Mouse (Mus musculus): Measurements from ENCODE around the gene Miox. TPM values are rescaled to one million over a fixed set of nuclear protein-coding genes. Genes with fewer than 3 reads are reported as not detected.

The Miox gene
- total RNA-seq, 2 experiments from 2014 or later, result not detected

- DNase-seq (ENCODE audit: low spot score in 2 of 2), result peak; percentile 95 to 98
These were observed 18.9 kb upstream of the Miox start, which contains the start of gene Sbf1 for GRCm38 (mm10) chr15:89315190-89315731. Sbf1 (minus strand) TSS chr15:89315311.

- no peak for DNase-seq (ENCODE audit: low spot score in 2 of 2)
These were observed 18.1 kb upstream of the Miox start for GRCm38 (mm10) chr15:89316146-89316545.

GRCm38 (mm10) chr15:89321264-89321663, 12.9 kb upstream of the Miox start:
- no peak for DNase-seq (ENCODE audit: low spot score in 2 of 2)

GRCm38 (mm10) chr15:89322670-89323522, 11.3 kb upstream of the Miox start, which contains the start of gene Adm2:
Adm2 (plus strand) TSS chr15:89322720.
- DNase-seq (ENCODE audit: low spot score in 2 of 2), result no peak

GRCm38 (mm10) chr15:89323656-89324055, 10.5 kb upstream of the Miox start:
- DNase-seq (ENCODE audit: low spot score in 2 of 2), result no peak

GRCm38 (mm10) chr15:89326441-89326840, 7.8 kb upstream of the Miox start:
- DNase-seq (ENCODE audit: low spot score in 2 of 2), result no peak

- DNase-seq (ENCODE audit: low spot score in 2 of 2), result no peak
These were observed 758 bp downstream of the Miox start for GRCm38 (mm10) chr15:89334774-89335537.

- no peak for DNase-seq (ENCODE audit: low spot score in 2 of 2)
These were observed 2.2 kb downstream of the Miox start for GRCm38 (mm10) chr15:89336422-89336821.

GRCm38 (mm10) chr15:89339696-89340095, 5.5 kb downstream of the Miox start:
- no peak for DNase-seq (ENCODE audit: low spot score in 2 of 2)

- DNase-seq (ENCODE audit: low spot score in 2 of 2), result no peak
These were observed 5.9 kb downstream of the Miox start for GRCm38 (mm10) chr15:89340136-89340535.

- no peak for DNase-seq (ENCODE audit: low spot score in 2 of 2)
These were observed 7.5 kb downstream of the Miox start for GRCm38 (mm10) chr15:89341678-89342077.

- no peak for DNase-seq (ENCODE audit: low spot score in 2 of 2)
These were observed 9.1 kb downstream of the Miox start for GRCm38 (mm10) chr15:89343325-89343724.

GRCm38 (mm10) chr15:89350447-89350846, 16.2 kb downstream of the Miox start:
- DNase-seq (ENCODE audit: low spot score in 2 of 2), result no peak

GRCm38 (mm10) chr15:89351302-89351701, 17.1 kb downstream of the Miox start:
- DNase-seq (ENCODE audit: low spot score in 2 of 2), result no peak

GRCm38 (mm10) chr15:89352054-89352453, 17.9 kb downstream of the Miox start:
- no peak for DNase-seq (ENCODE audit: low spot score in 2 of 2)

- DNase-seq (ENCODE audit: low spot score in 2 of 2), result no peak
These were observed 18.6 kb downstream of the Miox start for GRCm38 (mm10) chr15:89352795-89353194.

GRCm38 (mm10) chr15:89353837-89354236, 19.6 kb downstream of the Miox start:
- DNase-seq (ENCODE audit: low spot score in 2 of 2), result no peak

GRCm38 (mm10) chr15:89354455-89354854, 20.3 kb downstream of the Miox start:
- no peak for DNase-seq (ENCODE audit: low spot score in 2 of 2)

- DNase-seq (ENCODE audit: low spot score in 2 of 2), result peak; percentile 94 to 95
These were observed 21.3 kb downstream of the Miox start, which contains the start of the genes Lmf2 and Ncaph2 for GRCm38 (mm10) chr15:89355241-89356187. Lmf2 (minus strand) TSS chr15:89355659. Ncaph2 (plus strand) TSS chr15:89355719.

GRCm38 (mm10) chr15:89356372-89356771, 22.2 kb downstream of the Miox start:
- DNase-seq (ENCODE audit: low spot score in 2 of 2), result peak; percentile 74 to 79

GRCm38 (mm10) chr15:89358784-89359183, 24.6 kb downstream of the Miox start:
- DNase-seq (ENCODE audit: low spot score in 2 of 2), result no peak
